Mouse (Mus musculus): ENCODE measurements at regions not wholly inside any gene's neighbourhood (a gene's known extent, or its start where the extent isn't known, plus 50 kb on each side); places are given as distances from the start of the nearest gene placed in this dataset.

DNA sequence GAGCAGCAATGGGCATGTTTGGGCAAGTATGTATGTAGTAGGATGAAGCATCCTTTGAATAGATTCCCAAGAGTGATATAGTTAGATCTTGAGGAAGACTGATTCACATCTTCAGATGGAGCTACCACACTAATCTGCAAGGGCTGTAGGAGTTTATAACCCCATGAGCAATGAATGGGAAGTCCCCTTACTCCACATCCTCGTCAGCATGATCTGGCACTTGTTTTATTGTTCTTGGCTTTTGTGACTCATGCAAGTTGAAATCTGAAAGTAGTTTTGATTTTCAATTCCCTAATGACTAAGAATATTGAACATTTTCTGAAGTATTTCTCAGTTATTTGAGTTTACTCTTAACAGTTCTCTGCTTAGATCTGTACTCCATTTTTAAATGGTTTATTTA lies 882.1 kb downstream of the Pcdh7 start:
- no peak overlapping the region for H3ac ChIP-seq (ENCODE audit: control insufficient read depth, insufficient read length)
- H3K36me3 ChIP-seq (ENCODE audit: control insufficient read depth, insufficient read depth), result no peaks in the 10 kb centered on the region
- no peak for TF ChIP-seq MAX (IDR thresholded peaks at IDR 0.05; ENCODE audit: low read depth)
- H3K4me3 ChIP-seq, result no peak overlapping the region
- no peak overlapping the region for H3K4me2 ChIP-seq (ENCODE audit: low read depth)
- no peaks in the 10 kb centered on the region for H3K79me2 ChIP-seq (ENCODE audit: control insufficient read depth, insufficient read depth)
- no peaks in the 10 kb centered on the region for H3K27me3 ChIP-seq (ENCODE audit: control insufficient read depth, insufficient read depth, insufficient read length)

DNA sequence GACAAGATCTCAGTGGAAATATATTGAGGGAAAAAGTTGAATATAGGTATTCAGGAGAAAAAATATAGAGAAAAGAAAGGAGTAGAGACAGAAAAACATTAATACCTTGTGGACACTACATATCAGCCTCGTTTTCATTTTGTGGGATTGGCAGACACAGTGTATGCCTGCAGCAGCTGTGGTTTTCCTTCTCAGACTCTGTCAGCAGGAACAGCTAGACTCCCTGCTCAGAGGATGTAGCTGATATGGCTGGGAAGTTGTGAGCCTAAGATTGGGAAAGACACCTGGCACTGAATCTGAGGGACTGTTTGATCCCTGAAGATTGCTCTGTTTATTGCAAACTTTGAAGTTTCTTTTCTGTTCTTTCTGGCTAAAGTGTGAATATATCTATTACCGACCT lies 903.8 kb downstream of the Pcdh7 start:
- TF ChIP-seq REST (IDR thresholded peaks at IDR 0.05; ENCODE audit: insufficient read depth, insufficient read length), result no peak
- TF ChIP-seq E2F4 (IDR thresholded peaks at IDR 0.05; ENCODE audit: insufficient read depth), result no peak
- no peak for TF ChIP-seq POLR2A (IDR thresholded peaks at IDR 0.05; ENCODE audit: insufficient read length, low read depth)
- TF ChIP-seq TCF12 (IDR thresholded peaks at IDR 0.05; ENCODE audit: insufficient read depth, poor library complexity, severe bottlenecking), result peak; percentile 8
- TF ChIP-seq SRF (IDR thresholded peaks at IDR 0.05; ENCODE audit: control insufficient read depth, insufficient read length, low read depth), result no peak
- no peak for TF ChIP-seq TCF3 (IDR thresholded peaks at IDR 0.05; ENCODE audit: insufficient read length, low read depth)
- TF ChIP-seq MYOG (IDR thresholded peaks at IDR 0.05; ENCODE audit: control insufficient read depth in 1 of 3, insufficient read depth in 1 of 3, insufficient read length in 2 of 3, low read depth in 2 of 3), result no peak
- no peak for TF ChIP-seq USF1 (IDR thresholded peaks at IDR 0.05; ENCODE audit: low read depth)
- TF ChIP-seq CEBPB (IDR thresholded peaks at IDR 0.05; ENCODE audit: insufficient read depth, poor library complexity, severe bottlenecking), result 0 out of 2 replicates have a peak, but pooled peaks have one; percentile 9
- no peak for TF ChIP-seq POLR2AphosphoS2 (IDR thresholded peaks at IDR 0.05; ENCODE audit: insufficient read length, low read depth)
- peak; percentile 49 to 77 (median 68) for TF ChIP-seq MYOD1 (IDR thresholded peaks at IDR 0.05; ENCODE audit: control insufficient read depth in 1 of 3, insufficient read length in 2 of 3, low read depth in 2 of 3)
- no peak for TF ChIP-seq MAX (IDR thresholded peaks at IDR 0.05; ENCODE audit: low read depth)
- no peaks in the 10 kb centered on the region for H3K27me3 ChIP-seq (ENCODE audit: control insufficient read depth, insufficient read depth, insufficient read length)
- H3K4me2 ChIP-seq (ENCODE audit: low read depth), result no peak overlapping the region
- no peak overlapping the region for H3ac ChIP-seq (ENCODE audit: control insufficient read depth, insufficient read length)
- no peaks in the 10 kb centered on the region for H3K79me2 ChIP-seq (ENCODE audit: control insufficient read depth, insufficient read depth)
- H3K4me3 ChIP-seq, result no peak overlapping the region
- H3K36me3 ChIP-seq (ENCODE audit: control insufficient read depth, insufficient read depth), result no peaks in the 10 kb centered on the region
